ENCODE assay signal across 11 mouse cellular contexts in genomic region chr6:145125591-145126113, GRCm38 (mm10). TPM values are rescaled to one million over a fixed set of nuclear protein-coding genes. Genes with fewer than 3 reads are reported as not detected.
DNase-seq lines count a peak whose midpoint lies in the region; ATAC-seq and TF ChIP-seq lines count a peak whose summit lies in the region.
"Had no signal": no experiment of that assay in that cellular context is flagged by ENCODE, and none has a peak within 500 bp of the region (broad histone marks: within the 10 kb centered on the region; RNA-seq: fewer than 3 reads in every experiment).

No protein-coding gene starts in this region.

- H3K9me3 ChIP-seq in liver, embryonic 13.5 days (replicated peaks), result 0 out of 2 replicates have a peak, but pooled peaks cover 3% of the 10 kb centered on the region
- H3K9me3 ChIP-seq in liver, embryonic 11.5 days (ENCODE audit: control insufficient read depth, low read length), result no peaks in the 10 kb centered on the region; the same call in 1 of the 2 replicates
- H3K9me3 ChIP-seq in heart, embryonic 10.5 days, result no peaks in the 10 kb centered on the region
- no peaks in the 10 kb centered on the region for H3K9me3 ChIP-seq in kidney, postnatal 0 days (replicated peaks; ENCODE audit: low read length)
- H3K9me3 ChIP-seq: hindbrain, embryonic 13.5 days; neural tube, embryonic 13.5 days had no signal

- no peak for ATAC-seq in CD4-positive, CD25-positive, alpha-beta regulatory T cell, adult 4 months
- no peak for ATAC-seq in liver, embryonic 13.5 days (ENCODE audit: low read depth)
- ATAC-seq in liver, embryonic 11.5 days (replicated peaks; ENCODE audit: low FRiP score), result no peak
- peak; percentile 56; the same call in 1 of the 2 replicates for ATAC-seq in kidney, postnatal 0 days (replicated peaks; ENCODE audit: low FRiP score, low read depth)

- 38% methylated on average over 7 of the region's 7 CpGs for WGBS in liver, embryonic 13.5 days (ENCODE audit: insufficient replicate concordance)
- 46% methylated on average over 7 of the region's 7 CpGs for WGBS in liver, embryonic 11.5 days
- 31% methylated on average over 7 of the region's 7 CpGs for WGBS in heart, embryonic 10.5 days
- WGBS in kidney, postnatal 0 days, result 28% methylated on average over 7 of the region's 7 CpGs

- H3K36me3 ChIP-seq in liver, embryonic 13.5 days, result no peaks in the 10 kb centered on the region
- H3K36me3 ChIP-seq in liver, embryonic 11.5 days (ENCODE audit: control insufficient read depth, insufficient read depth, low read length), result no peaks in the 10 kb centered on the region
- H3K36me3 ChIP-seq in heart, embryonic 10.5 days, result no peaks in the 10 kb centered on the region
- no peaks in the 10 kb centered on the region for H3K36me3 ChIP-seq in kidney, postnatal 0 days (ENCODE audit: insufficient read depth, low read length)
- H3K36me3 ChIP-seq: hindbrain, embryonic 13.5 days; neural tube, embryonic 13.5 days had no signal

- peak; percentile 23 for DNase-seq in CD4-positive, CD25-positive, alpha-beta regulatory T cell, adult 2 months (ENCODE audit: low read depth, low spot score)
- no peak for DNase-seq in liver, embryonic 13.5 days
- no peak for DNase-seq in liver, embryonic 11.5 days (ENCODE audit: low spot score)
- DNase-seq in heart, embryonic 10.5 days (ENCODE audit: low spot score), result no peak
- peak; percentile 37 for DNase-seq in kidney, postnatal 0 days (ENCODE audit: low spot score)
- no peak for DNase-seq in embryo, embryonic 9.5 days (ENCODE audit: extremely low spot score)
- no peak for DNase-seq in layer of hippocampus, postnatal 14 days (ENCODE audit: low spot score in 2 of 2)

- peak overlapping the region; percentile 2; the same call in 1 of the 2 replicates for H3K4me2 ChIP-seq in liver, embryonic 13.5 days
- H3K4me2 ChIP-seq in liver, embryonic 11.5 days, result no peak overlapping the region
- H3K4me2 ChIP-seq in kidney, postnatal 0 days (ENCODE audit: low read length), result no peak overlapping the region
- H3K4me2 ChIP-seq: hindbrain, embryonic 13.5 days; neural tube, embryonic 13.5 days had no signal

- no peak overlapping the region for H3K27ac ChIP-seq in liver, embryonic 13.5 days
- H3K27ac ChIP-seq in liver, embryonic 11.5 days (ENCODE audit: low read depth, low read length), result no peak overlapping the region
- peak overlapping the region; percentile 56 for H3K27ac ChIP-seq in heart, embryonic 10.5 days
- no peak overlapping the region for H3K27ac ChIP-seq in kidney, postnatal 0 days
- H3K27ac ChIP-seq: hindbrain, embryonic 13.5 days; liver, embryonic 14.5 days; neural tube, embryonic 13.5 days had no signal

- TF ChIP-seq CTCF in kidney, postnatal 0 days (IDR thresholded peaks at IDR 0.05; ENCODE audit: low read depth), result no peak

- 0 out of 2 replicates have a peak overlapping the region, but pooled peaks have one; percentile 22 for H3K9ac ChIP-seq in liver, embryonic 13.5 days
- no peak overlapping the region for H3K9ac ChIP-seq in liver, embryonic 11.5 days (ENCODE audit: low read depth, low read length)
- no peak overlapping the region for H3K9ac ChIP-seq in kidney, postnatal 0 days (ENCODE audit: low read depth, low read length)
- H3K9ac ChIP-seq: hindbrain, embryonic 13.5 days; liver, embryonic 14.5 days; neural tube, embryonic 13.5 days had no signal

- H3K4me1 ChIP-seq in liver, embryonic 13.5 days (replicated peaks), result peaks cover 63% of the 10 kb centered on the region
- peaks cover 39% of the 10 kb centered on the region for H3K4me1 ChIP-seq in liver, embryonic 11.5 days (replicated peaks; ENCODE audit: control insufficient read depth, insufficient read depth, low read length)
- peaks cover 33% of the 10 kb centered on the region for H3K4me1 ChIP-seq in heart, embryonic 10.5 days
- H3K4me1 ChIP-seq in kidney, postnatal 0 days (replicated peaks; ENCODE audit: insufficient read depth, low read length), result no peaks in the 10 kb centered on the region

- no peaks in the 10 kb centered on the region for H3K27me3 ChIP-seq in liver, embryonic 13.5 days
- H3K27me3 ChIP-seq in liver, embryonic 11.5 days (replicated peaks; ENCODE audit: control insufficient read depth, insufficient read depth, low read length), result no peaks in the 10 kb centered on the region
- no peaks in the 10 kb centered on the region for H3K27me3 ChIP-seq in heart, embryonic 10.5 days (ENCODE audit: insufficient read depth, poor library complexity, severe bottlenecking)
- no peaks in the 10 kb centered on the region for H3K27me3 ChIP-seq in kidney, postnatal 0 days (ENCODE audit: insufficient read depth, low read length)
- H3K27me3 ChIP-seq: neural tube, embryonic 13.5 days had no signal

- no peak overlapping the region for H3K4me3 ChIP-seq in liver, embryonic 13.5 days (replicated peaks)
- H3K4me3 ChIP-seq in liver, embryonic 11.5 days (ENCODE audit: low read depth, low read length), result no peak overlapping the region
- no peak overlapping the region for H3K4me3 ChIP-seq in heart, embryonic 10.5 days
- no peak overlapping the region for H3K4me3 ChIP-seq in kidney, postnatal 0 days (replicated peaks; ENCODE audit: low read depth, low read length)
- H3K4me3 ChIP-seq: hindbrain, embryonic 13.5 days; neural tube, embryonic 13.5 days had no signal

RNA-seq across cellular contexts. Expression of gene Lrmp, which starts 10.2 kb away (rescaled TPM):
- 100 to 1,000 TPM; 157 to 238 TPM for polyA plus RNA-seq in CD4-positive, CD25-positive, alpha-beta regulatory T cell, adult 4 months (2017; shearing (Covaris generic))
- 12.7 and 16.1 TPM in 2 replicates for polyA plus RNA-seq in liver, embryonic 13.5 days (2015; fragmentation: Nextera tagmentation; extraction: Ambion mirVana)
- polyA plus RNA-seq in liver, embryonic 11.5 days (2014; fragmentation: Nextera tagmentation; extraction: Ambion mirVana), result 27.1 and 28.8 TPM in 2 replicates
- polyA plus RNA-seq in heart, embryonic 10.5 days (2016; fragmentation: Nextera tagmentation; extraction: Ambion mirVana), result 2.3 and 4.8 TPM in 2 replicates
- 0.87 and 1.0 TPM in 2 replicates for polyA plus RNA-seq in kidney, postnatal 0 days (2015; fragmentation: Nextera tagmentation; extraction: Ambion mirVana)
- 1 to 10 TPM; 3.3 to 3.5 TPM for total RNA-seq in layer of hippocampus, postnatal 14 days (2021)

RNA-seq across cellular contexts. Expression of gene Bcat1, which starts 49.7 kb away (rescaled TPM):
- 10 to 100 TPM in 1 of 2 experiments, 1 to 10 TPM in 1; 9.3 to 10.4 TPM for polyA plus RNA-seq in CD4-positive, CD25-positive, alpha-beta regulatory T cell, adult 4 months (2017; shearing (Covaris generic))
- 0.48 and 0.65 TPM in 2 replicates for polyA plus RNA-seq in liver, embryonic 13.5 days (2015; fragmentation: Nextera tagmentation; extraction: Ambion mirVana)
- 5.0 and 6.0 TPM in 2 replicates for polyA plus RNA-seq in liver, embryonic 11.5 days (2014; fragmentation: Nextera tagmentation; extraction: Ambion mirVana)
- 33.2 and 49.6 TPM in 2 replicates for polyA plus RNA-seq in heart, embryonic 10.5 days (2016; fragmentation: Nextera tagmentation; extraction: Ambion mirVana)
- 5.8 TPM in 2 replicates for polyA plus RNA-seq in kidney, postnatal 0 days (2015; fragmentation: Nextera tagmentation; extraction: Ambion mirVana)
- total RNA-seq in layer of hippocampus, postnatal 14 days (2021), result 10 to 100 TPM; 88.1 to 88.7 TPM

Comparison
In these comparisons a context has a peak if more than half of its experiments do, and no peak if none do; other contexts are left out.
1. DNase-seq: peak in CD4-positive, CD25-positive, alpha-beta regulatory T cell, adult 2 months (single experiment) and kidney, postnatal 0 days (single experiment); none in liver, embryonic 13.5 days (single experiment), liver, embryonic 11.5 days (single experiment), heart, embryonic 10.5 days (single experiment), embryo, embryonic 9.5 days (single experiment) and layer of hippocampus, postnatal 14 days (0 of 2).